Mouse (Mus musculus): ENCODE measurements at regions not wholly inside any gene's neighbourhood (a gene's known extent, or its start where the extent isn't known, plus 50 kb on each side); places are given as distances from the start of the nearest gene placed in this dataset.

DNA sequence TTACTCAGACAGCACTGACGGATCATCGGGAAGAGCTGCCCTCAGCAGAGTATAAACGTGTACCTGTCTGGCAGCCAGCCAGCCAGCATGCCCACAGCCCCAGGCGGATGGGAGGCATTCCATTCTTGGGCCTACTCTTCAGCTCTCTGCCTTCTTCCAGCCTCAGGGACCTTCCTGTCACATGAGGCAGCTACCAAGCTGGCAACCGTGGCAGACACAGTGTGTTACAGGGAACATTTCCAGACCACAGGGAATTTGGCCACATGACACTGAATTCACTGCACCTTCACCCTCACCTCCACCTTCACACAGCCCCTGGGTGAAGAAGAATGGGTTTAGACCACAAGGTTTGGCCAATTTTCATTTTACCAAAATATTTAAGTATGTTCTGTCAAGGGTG is 185.3 kb upstream of the Lef1 start:
- TF ChIP-seq CTCF (IDR thresholded peaks at IDR 0.05; ENCODE audit: borderline replicate concordance, extremely low read depth, insufficient read depth, insufficient read length) (no peak), POLR2A (IDR thresholded peaks at IDR 0.05; ENCODE audit: borderline replicate concordance, extremely low read depth, insufficient read depth, insufficient read length, poor library complexity, severe bottlenecking) (no peak)
